Mouse (Mus musculus) erythroblast, embryonic 14.5 days (primary cell): ENCODE data around the gene Sar1b.

ENCODE experiments used
- GATA1 ChIP-seq: IDR thresholded peaks from 2 replicates; pipeline ENCODE4 v1.6.1; 2012; ENCODE audit warnings: low read length, inconsistent platforms, mixed read lengths
- TAL1 ChIP-seq: IDR thresholded peaks from 3 replicates; pipeline ENCODE4 v1.6.1; 2012; ENCODE audit warnings: low read length, inconsistent platforms, mixed read lengths

DNA sequence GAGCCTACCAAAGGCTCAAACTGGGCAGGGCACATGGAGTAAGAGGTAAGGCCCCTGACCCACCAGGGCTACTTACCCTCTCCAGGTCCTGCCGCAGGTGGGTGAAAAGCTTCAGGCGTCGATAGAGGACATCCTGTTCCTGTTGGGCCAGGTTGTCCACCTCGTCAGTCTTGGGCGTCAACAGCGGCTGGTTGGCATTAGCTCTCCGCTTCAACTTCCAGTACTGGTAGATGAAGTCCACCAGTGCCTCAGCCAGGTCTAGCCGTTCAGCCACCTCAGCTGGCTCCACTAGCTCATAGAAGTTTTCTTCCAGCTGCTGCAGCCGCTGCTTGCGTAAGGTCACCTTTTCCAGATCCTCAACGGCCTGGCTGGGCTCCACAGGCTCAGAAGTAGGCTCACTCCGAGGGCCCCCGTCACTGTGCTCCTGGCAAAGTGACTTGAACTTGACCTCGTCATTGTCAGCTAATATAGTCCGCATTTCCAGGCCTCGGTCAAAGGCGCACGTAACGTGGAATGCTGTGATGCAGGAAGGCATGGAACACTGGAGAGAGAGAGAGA lies 61.5 kb downstream of the Sar1b start:
- no peak for TF ChIP-seq GATA1
- no peak for TF ChIP-seq TAL1
